Mouse (Mus musculus): ENCODE measurements around the gene Afap1l2. TPM values are rescaled to one million over a fixed set of nuclear protein-coding genes. Genes with fewer than 3 reads are reported as not detected.

Gene Afap1l2
- total RNA-seq, 1 experiment from 2014 or later = not detected

- no peak for ATAC-seq (ENCODE audit: extremely low read depth, insufficient number of reproducible peaks, low FRiP score, poor library complexity, severe bottlenecking)
Observed at GRCm38 (mm10) chr19:57010064-57010463, 2.0 kb upstream of the Afap1l2 start.

GRCm38 (mm10) chr19:57009653-57010052 lies 1.6 kb upstream of the Afap1l2 start:
- no peak for ATAC-seq (ENCODE audit: extremely low read depth, insufficient number of reproducible peaks, low FRiP score, poor library complexity, severe bottlenecking)

GRCm38 (mm10) chr19:57007291-57007690 lies 737 bp downstream of the Afap1l2 start:
- no peak for ATAC-seq (ENCODE audit: extremely low read depth, insufficient number of reproducible peaks, low FRiP score, poor library complexity, severe bottlenecking)

GRCm38 (mm10) chr19:57006841-57007240 lies 1.2 kb downstream of the Afap1l2 start:
- no peak for ATAC-seq (ENCODE audit: extremely low read depth, insufficient number of reproducible peaks, low FRiP score, poor library complexity, severe bottlenecking)

GRCm38 (mm10) chr19:57005062-57005461 lies 3.0 kb downstream of the Afap1l2 start:
- ATAC-seq (ENCODE audit: extremely low read depth, insufficient number of reproducible peaks, low FRiP score, poor library complexity, severe bottlenecking) = no peak

- no peak for ATAC-seq (ENCODE audit: extremely low read depth, insufficient number of reproducible peaks, low FRiP score, poor library complexity, severe bottlenecking)
Observed at GRCm38 (mm10) chr19:57003460-57003810, 4.6 kb downstream of the Afap1l2 start.

GRCm38 (mm10) chr19:57002741-57003459 lies 5.1 kb downstream of the Afap1l2 start:
- no peak for ATAC-seq (ENCODE audit: extremely low read depth, insufficient number of reproducible peaks, low FRiP score, poor library complexity, severe bottlenecking)

GRCm38 (mm10) chr19:57001926-57002325 lies 6.1 kb downstream of the Afap1l2 start:
- ATAC-seq (ENCODE audit: extremely low read depth, insufficient number of reproducible peaks, low FRiP score, poor library complexity, severe bottlenecking) = no peak

- no peak for ATAC-seq (ENCODE audit: extremely low read depth, insufficient number of reproducible peaks, low FRiP score, poor library complexity, severe bottlenecking)
Observed at GRCm38 (mm10) chr19:57000592-57000991, 7.4 kb downstream of the Afap1l2 start.

- no peak for ATAC-seq (ENCODE audit: extremely low read depth, insufficient number of reproducible peaks, low FRiP score, poor library complexity, severe bottlenecking)
Observed at GRCm38 (mm10) chr19:56999781-57000180, 8.2 kb downstream of the Afap1l2 start.

GRCm38 (mm10) chr19:56998910-56999309 lies 9.1 kb downstream of the Afap1l2 start:
- no peak for ATAC-seq (ENCODE audit: extremely low read depth, insufficient number of reproducible peaks, low FRiP score, poor library complexity, severe bottlenecking)

GRCm38 (mm10) chr19:56998331-56998730 lies 9.7 kb downstream of the Afap1l2 start:
- ATAC-seq (ENCODE audit: extremely low read depth, insufficient number of reproducible peaks, low FRiP score, poor library complexity, severe bottlenecking) = no peak

GRCm38 (mm10) chr19:56997164-56997599 lies 10.8 kb downstream of the Afap1l2 start:
- no peak for ATAC-seq (ENCODE audit: extremely low read depth, insufficient number of reproducible peaks, low FRiP score, poor library complexity, severe bottlenecking)

- no peak for ATAC-seq (ENCODE audit: extremely low read depth, insufficient number of reproducible peaks, low FRiP score, poor library complexity, severe bottlenecking)
Observed at GRCm38 (mm10) chr19:56995441-56995840, 12.6 kb downstream of the Afap1l2 start.

GRCm38 (mm10) chr19:56994653-56995052 lies 13.4 kb downstream of the Afap1l2 start:
- no peak for ATAC-seq (ENCODE audit: extremely low read depth, insufficient number of reproducible peaks, low FRiP score, poor library complexity, severe bottlenecking)

- no peak for ATAC-seq (ENCODE audit: extremely low read depth, insufficient number of reproducible peaks, low FRiP score, poor library complexity, severe bottlenecking)
Observed at GRCm38 (mm10) chr19:56993763-56994162, 14.3 kb downstream of the Afap1l2 start.

GRCm38 (mm10) chr19:56992978-56993545 lies 15.0 kb downstream of the Afap1l2 start:
- ATAC-seq (ENCODE audit: extremely low read depth, insufficient number of reproducible peaks, low FRiP score, poor library complexity, severe bottlenecking) = no peak

- ATAC-seq (ENCODE audit: extremely low read depth, insufficient number of reproducible peaks, low FRiP score, poor library complexity, severe bottlenecking) = no peak
Observed at GRCm38 (mm10) chr19:56990367-56991111, 17.5 kb downstream of the Afap1l2 start.

GRCm38 (mm10) chr19:56989171-56989570 lies 18.9 kb downstream of the Afap1l2 start:
- no peak for ATAC-seq (ENCODE audit: extremely low read depth, insufficient number of reproducible peaks, low FRiP score, poor library complexity, severe bottlenecking)

- no peak for ATAC-seq (ENCODE audit: extremely low read depth, insufficient number of reproducible peaks, low FRiP score, poor library complexity, severe bottlenecking)
Observed at GRCm38 (mm10) chr19:56984229-56984628, 23.8 kb downstream of the Afap1l2 start.

All from neutrophil, adult 5-6 weeks (primary cell).